In the genomic region with DNA sequence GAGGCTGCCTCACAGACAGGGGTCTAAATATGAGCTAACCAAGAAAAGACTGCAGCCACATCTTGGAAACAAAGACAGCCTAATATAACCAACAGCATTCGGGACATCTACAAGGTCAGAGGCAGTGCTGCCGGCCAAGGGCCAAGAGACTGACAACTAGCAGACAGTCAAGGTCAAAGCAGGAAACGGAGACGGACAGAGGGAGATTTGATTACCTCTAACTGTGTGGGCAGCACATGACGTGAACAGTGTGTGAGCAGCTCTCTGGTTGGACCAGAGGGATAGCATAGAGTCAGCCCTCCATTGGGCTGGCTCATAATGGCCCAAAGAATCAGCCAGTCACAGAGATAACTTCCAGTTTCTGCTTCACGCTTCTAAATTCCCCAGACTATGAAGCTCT, we compare ENCODE assay signal across 9 mouse cellular contexts.
A peak's percentile ranks its signal among the peaks of the same experiment; 100 is the strongest.
DNase-seq lines count a peak whose midpoint lies in the region; ATAC-seq lines count a peak whose summit lies in the region.
"Had no signal": no experiment of that assay in that cellular context is flagged by ENCODE, and none has a peak within 500 bp of the region (broad histone marks: within the 10 kb centered on the region; RNA-seq: fewer than 3 reads in every experiment).

No protein-coding gene starts in this region.

- H3K9me3 ChIP-seq in lung, embryonic 16.5 days (ENCODE audit: control insufficient read depth, low read length), result no peaks in the 10 kb centered on the region
- no peaks in the 10 kb centered on the region for H3K9me3 ChIP-seq in liver, embryonic 11.5 days (ENCODE audit: control insufficient read depth, low read length)

- H3K36me3 ChIP-seq in lung, embryonic 16.5 days (ENCODE audit: control insufficient read depth, insufficient read depth, low read length), result no peaks in the 10 kb centered on the region
- no peaks in the 10 kb centered on the region for H3K36me3 ChIP-seq in liver, embryonic 11.5 days (ENCODE audit: control insufficient read depth, insufficient read depth, low read length)

- H3K4me1 ChIP-seq in lung, embryonic 16.5 days (replicated peaks; ENCODE audit: control insufficient read depth, insufficient read depth, low read length), result peaks cover 23% of the 10 kb centered on the region
- no peaks in the 10 kb centered on the region for H3K4me1 ChIP-seq in liver, embryonic 11.5 days (replicated peaks; ENCODE audit: control insufficient read depth, insufficient read depth, low read length)

- DNase-seq in lung, adult 18-20 months, result no peak
- peak; percentile 77 to 84 for DNase-seq in adrenal gland, postnatal 36 days
- DNase-seq in heart, adult 8-10 months (ENCODE audit: low spot score), result peak; percentile 73
- peak; percentile 47 for DNase-seq in kidney, postnatal 10 days
- no peak for DNase-seq in liver, embryonic 11.5 days (ENCODE audit: low spot score)
- DNase-seq in layer of hippocampus, postnatal 25 days (ENCODE audit: extremely low spot score in 1 of 2, low spot score in 1 of 2), result no peak
- DNase-seq in layer of hippocampus, postnatal 36 days, result no peak

- 34% methylated on average over 6 of the region's 6 CpGs for WGBS in lung, embryonic 16.5 days
- 43% methylated on average over 6 of the region's 6 CpGs for WGBS in liver, embryonic 11.5 days

- H3K4me3 ChIP-seq in lung, embryonic 16.5 days (ENCODE audit: low read length), result no peak overlapping the region
- no peak overlapping the region for H3K4me3 ChIP-seq in liver, embryonic 11.5 days (ENCODE audit: low read depth, low read length)

- H3K4me2 ChIP-seq in lung, embryonic 16.5 days (ENCODE audit: low read depth, low read length), result no peak overlapping the region; the same call in 1 of the 2 replicates
- H3K4me2 ChIP-seq in liver, embryonic 11.5 days, result no peak overlapping the region

- no peaks in the 10 kb centered on the region for H3K27me3 ChIP-seq in lung, embryonic 16.5 days (ENCODE audit: control insufficient read depth, insufficient read depth, low read depth, low read length)
- no peaks in the 10 kb centered on the region for H3K27me3 ChIP-seq in liver, embryonic 11.5 days (replicated peaks; ENCODE audit: control insufficient read depth, insufficient read depth, low read length)
- H3K27me3 ChIP-seq: Patski had no signal

- no peak overlapping the region for H3K9ac ChIP-seq in lung, embryonic 16.5 days (ENCODE audit: low read length)
- no peak overlapping the region for H3K9ac ChIP-seq in liver, embryonic 11.5 days (ENCODE audit: low read depth, low read length)

- ATAC-seq in lung, embryonic 16.5 days (ENCODE audit: low read depth), result no peak
- no peak for ATAC-seq in liver, embryonic 11.5 days (replicated peaks; ENCODE audit: low FRiP score)
- ATAC-seq: Patski had no signal

- peak overlapping the region; percentile 53 for H3K27ac ChIP-seq in lung, embryonic 16.5 days (ENCODE audit: low read length)
- no peak overlapping the region for H3K27ac ChIP-seq in liver, embryonic 11.5 days (ENCODE audit: low read depth, low read length)

Comparison
In these comparisons a context has a peak if more than half of its experiments do, and no peak if none do; other contexts are left out.
1. DNase-seq: peak in adrenal gland, postnatal 36 days (2 of 2), heart, adult 8-10 months (single experiment) and kidney, postnatal 10 days (single experiment); none in lung, adult 18-20 months (0 of 2), liver, embryonic 11.5 days (single experiment), layer of hippocampus, postnatal 25 days (0 of 2) and layer of hippocampus, postnatal 36 days (0 of 2).